Mouse (Mus musculus) embryo, embryonic 11 days (tissue): ENCODE results near the gene Snapc4.
A peak's percentile ranks its signal among the peaks of the same experiment; 100 is the strongest.
"Not testable (repeated sequence)": the region's sequence is repeated elsewhere in the genome, so short reads cannot be mapped to it uniquely, and the experiment has no call there.

Experiments
- DNase-seq: peaks from one replicate; pipeline ENCODE4 v3.0.0-alpha.2; 2015

Snapc4 gene

DNA sequence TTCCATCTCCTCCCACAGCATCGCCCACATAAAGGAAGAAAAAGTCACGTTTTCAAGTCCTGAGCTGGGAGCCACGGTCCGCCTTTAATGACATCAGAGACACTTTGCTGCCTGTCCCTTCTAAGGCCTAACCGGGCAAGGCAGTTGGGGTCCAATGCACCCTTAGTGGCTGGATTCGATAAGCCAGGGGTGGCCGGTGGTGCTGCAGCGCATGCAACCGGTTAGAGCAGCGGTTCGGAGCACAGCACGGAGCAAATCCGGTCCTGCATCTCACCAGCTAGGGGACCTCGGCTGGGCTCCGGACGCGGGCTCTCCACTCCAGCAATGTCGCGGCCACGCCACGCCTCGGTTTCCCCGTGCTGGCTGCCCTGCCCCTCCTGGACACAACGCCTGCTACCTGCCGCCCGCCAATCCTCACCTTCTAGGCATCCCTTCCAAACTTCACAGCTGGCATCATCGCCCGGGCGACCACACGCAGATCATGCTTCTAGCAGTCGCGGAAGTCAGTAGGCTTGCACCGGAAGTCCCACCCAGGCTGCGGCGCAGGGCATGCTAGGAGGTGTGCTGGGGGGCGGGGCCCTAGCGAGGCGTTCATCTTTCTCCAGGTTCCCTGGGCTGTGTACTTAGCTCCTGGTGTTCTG, at the start of gene Snapc4:
Snapc4 (minus strand) TSS at position 523 of the 641 bp plus-strand sequence.
- peak; percentile 93 for DNase-seq

DNA sequence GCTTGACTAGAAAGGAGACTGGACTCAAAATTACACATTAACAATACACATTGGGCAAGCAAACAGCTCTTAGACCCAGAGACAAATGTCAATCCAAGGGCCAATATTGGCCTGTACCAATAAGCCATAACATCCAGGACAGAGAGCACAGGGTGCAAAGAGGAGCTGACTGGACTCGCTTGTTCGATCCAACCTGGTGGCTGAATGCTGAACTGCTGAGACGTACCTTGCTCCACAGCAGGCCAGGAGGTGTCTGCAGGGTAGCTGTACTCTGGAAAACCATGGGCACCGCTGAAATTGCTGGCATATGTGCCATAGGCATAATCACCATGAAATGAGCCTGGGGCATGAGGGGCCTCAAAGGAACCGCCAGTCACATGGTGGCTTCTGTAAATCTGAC, 49.4 kb upstream of the Snapc4 start:
- no peak for DNase-seq

GRCm38 (mm10) chr2:26424541-26424940, 44.1 kb upstream of the Snapc4 start:
- no peak for DNase-seq

GRCm38 (mm10) chr2:26423086-26423485, 42.6 kb upstream of the Snapc4 start:
- DNase-seq = no peak

DNA sequence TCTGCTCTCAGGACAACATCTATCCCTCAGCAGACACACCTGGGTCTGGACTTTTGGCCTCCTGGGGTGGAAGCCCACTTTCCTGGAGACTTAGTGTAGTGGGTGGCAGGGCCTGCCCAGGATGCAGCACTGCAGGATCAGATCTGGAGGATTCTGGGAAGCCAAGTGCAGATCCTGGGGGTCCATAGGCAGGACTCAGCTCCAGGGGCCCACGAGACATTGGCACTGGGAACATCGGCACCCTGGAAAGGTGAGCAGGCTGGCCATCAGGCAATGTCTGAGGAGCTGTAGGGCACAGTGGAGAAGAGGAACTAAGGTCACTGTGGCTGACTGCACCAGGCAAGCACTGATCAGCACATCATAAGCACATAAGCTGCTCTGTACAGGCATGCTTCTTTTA, 41.5 kb upstream of the Snapc4 start:
- DNase-seq = no peak

GRCm38 (mm10) chr2:26418120-26418519, 37.7 kb upstream of the Snapc4 start:
- no peak for DNase-seq

GRCm38 (mm10) chr2:26417066-26417465, 36.6 kb upstream of the Snapc4 start:
- no peak for DNase-seq

DNA sequence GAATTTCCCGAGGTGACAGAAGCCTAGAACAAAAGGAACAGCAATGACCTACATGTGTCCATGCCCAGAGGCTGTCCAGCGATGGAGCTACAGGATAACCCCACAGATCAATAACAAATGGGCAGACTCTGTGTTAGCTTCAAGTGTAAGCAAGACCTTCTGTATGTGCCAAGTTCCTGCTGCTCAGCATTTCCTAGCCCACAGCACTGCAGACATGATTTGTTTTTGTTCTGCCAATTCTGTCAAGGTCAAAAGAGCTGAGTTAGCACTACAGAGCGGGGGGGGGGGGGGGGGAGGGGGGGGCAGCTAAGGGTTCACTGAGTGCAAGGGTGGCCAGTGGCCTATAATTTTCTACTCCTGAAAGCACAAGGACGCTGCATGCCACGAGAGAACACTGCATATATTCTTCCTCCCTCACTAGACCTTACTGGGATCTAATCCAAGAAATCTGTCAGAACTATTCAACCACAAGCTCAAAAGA, 30.5 kb upstream of the Snapc4 start:
- DNase-seq = no peak

DNA sequence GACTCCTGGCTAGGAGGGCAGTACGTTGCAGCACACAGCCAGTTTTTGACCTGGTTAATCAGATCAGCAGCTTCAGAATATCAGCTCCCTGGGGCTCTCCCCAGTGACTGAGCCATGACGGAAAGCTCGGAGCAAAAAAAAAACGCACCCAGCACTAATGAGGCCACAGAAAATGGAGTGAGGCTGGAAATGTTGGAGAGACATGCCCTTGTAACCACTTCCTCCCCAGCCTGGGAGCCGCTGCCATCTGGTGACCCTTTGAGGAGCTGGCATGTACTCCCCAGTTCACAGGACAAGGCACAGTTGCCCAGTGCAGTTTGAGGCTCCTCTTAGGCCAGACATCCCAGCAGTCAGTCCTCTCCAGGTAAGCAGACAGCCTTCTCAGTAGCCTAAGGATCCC, 29.6 kb upstream of the Snapc4 start:
- DNase-seq = no peak

- no peak for DNase-seq
These were observed 28.9 kb upstream of the Snapc4 start for GRCm38 (mm10) chr2:26409362-26409761.

DNA sequence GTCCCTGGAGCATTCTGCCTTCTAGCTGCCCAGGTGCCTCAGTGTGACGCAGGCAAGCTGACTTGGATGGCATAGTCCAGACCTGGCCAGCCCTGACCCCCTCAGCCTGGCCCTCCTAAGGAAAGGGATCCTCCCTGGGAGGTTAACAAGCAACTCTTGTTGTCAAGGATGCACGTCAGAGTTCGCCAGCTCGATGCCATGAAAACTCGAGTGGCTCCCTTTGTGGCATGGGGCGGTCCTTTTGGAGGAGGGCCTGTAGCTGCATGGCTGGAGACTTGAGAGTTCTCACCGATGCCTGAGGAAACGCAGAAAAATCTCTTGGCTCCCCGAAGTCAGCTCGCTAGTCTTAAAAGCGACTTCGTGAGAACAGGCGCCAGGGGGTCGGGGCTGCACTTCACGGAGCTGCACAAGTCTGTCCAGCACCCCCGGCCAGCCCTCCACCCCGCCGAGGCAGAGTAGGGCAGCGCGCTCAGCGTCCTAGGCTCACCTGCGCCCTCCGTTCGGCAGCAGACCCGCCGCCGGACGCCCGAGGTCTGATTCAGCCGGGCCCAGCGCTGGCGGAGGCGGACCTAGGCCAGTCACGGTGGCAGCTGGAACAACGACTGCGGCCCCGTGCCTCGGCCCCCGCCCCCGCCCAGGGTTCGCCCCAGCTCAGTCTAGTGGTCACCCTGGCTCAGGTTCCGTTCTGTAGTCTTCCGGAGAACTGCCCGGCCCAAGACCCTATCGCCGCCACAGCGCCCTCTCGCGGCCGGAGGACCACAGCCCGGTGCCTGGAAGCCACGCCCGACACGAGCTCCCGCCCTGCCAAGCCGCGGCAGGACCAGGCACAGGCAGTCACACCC, 28.3 kb upstream of the Snapc4 start, which contains the start of gene Inpp5e:
Inpp5e (minus strand) TSS at position 689 of the 842 bp plus-strand sequence.
- DNase-seq = peak; percentile 94

DNA sequence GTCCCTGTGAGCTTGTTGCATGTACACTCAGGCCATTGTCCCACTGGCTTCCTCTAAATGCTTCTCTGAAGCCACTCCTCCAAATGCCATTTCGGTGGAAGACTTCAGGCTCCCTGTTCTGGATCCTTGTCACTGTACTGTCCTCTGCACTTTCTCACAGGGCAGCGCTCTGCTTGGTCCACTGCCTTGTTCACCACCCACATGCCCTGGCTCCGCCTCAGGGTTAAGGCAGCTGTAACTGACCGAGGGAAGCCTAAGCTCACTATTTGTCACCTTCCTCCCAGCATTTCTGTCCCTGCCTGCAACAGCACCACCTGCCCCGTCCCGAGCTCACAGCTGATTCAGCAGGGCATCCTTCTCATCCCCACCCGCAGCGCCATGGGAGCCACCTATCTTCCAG, 22.9 kb upstream of the Snapc4 start:
- DNase-seq = no peak

DNA sequence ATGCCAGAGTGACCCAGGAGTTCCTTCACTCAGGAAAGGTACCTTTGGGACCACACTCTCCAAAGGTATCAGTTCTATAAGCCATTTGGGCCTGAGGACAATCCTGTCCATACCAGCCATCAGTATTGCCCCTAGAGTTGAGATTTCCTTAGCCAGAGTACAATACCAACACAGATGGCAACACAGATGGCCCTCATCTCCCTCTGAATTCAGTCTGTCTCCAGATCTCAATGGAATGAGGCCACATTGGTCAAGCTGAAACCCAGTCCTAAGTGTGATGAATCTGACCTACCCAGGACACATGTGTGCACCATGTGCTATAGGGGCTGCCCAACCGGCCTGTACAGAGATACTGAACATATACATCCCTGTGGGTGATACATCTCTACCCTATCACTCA, 21.8 kb upstream of the Snapc4 start:
- DNase-seq = no peak

DNA sequence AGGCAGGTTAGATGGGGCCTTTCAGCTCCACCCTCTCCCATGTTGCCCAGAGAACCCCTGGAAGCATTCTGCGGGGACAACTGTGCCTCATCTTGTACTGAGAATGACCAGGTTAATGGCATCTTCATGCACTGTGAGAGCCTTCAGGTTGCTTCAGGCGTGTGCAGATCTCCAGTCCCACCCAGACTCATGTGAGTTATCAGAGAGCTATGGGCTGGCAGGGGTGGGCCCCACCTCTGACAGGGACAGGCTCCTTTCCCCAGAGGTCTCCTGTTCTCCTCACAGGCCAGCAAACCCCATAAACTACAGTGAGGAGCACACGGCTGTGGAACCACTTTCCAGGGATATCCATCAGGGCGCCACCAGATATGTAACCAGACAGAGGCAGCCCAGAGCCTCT, 20.6 kb upstream of the Snapc4 start:
- no peak for DNase-seq

GRCm38 (mm10) chr2:26400296-26400695, 19.8 kb upstream of the Snapc4 start:
- no peak for DNase-seq

GRCm38 (mm10) chr2:26399647-26400046, 19.2 kb upstream of the Snapc4 start:
- no peak for DNase-seq

GRCm38 (mm10) chr2:26398978-26399377, 18.5 kb upstream of the Snapc4 start:
- DNase-seq = no peak

DNA sequence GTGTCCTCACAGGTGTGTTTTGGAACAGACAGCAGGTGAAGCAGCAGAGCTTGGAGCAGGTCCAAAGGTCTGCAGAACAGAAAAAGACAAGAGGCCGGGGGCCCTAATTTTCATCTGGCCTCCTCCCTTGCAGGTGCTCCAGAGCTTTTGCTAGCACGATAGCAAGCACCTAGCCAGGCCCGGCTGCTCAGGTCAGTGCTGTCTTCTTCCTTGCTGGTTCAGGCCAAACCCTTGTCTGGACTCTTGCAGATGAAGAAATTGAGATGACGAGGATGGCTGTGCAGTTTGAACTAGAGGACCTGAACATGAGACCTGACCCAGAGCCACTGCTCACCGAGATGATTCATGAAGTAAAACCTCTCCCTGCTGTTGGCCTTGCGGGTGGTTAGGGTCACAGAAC, 11.2 kb upstream of the Snapc4 start:
- DNase-seq = no peak

- DNase-seq = no peak
These were observed 10.5 kb upstream of the Snapc4 start for GRCm38 (mm10) chr2:26390954-26391353.

DNA sequence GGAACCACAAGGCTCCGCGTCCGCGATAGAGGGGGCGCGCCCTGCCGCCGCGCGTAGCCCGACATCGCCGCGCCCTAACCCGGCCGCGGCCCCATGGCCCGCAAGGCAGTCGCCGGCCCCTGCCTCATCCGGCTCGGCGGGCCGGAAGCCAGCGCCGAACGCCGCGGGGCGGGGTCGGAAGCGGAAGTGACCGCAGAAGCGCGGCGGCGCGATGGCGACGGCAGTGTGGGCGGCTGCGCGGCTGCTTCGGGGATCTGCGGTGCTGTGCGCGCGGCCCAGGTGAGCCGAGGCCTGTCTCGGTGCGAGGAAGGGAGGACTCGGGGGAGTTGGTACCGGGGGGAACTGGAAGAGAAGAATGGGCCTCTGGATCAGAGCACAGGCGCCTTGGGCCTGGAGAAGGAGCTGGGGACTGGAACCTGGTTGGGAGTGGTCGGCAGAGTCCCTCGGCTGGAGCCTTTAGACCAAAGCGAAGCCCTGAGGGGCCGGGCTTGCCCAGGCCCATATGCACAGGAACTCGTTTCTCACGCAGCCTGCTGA, 8.8 kb upstream of the Snapc4 start, which contains the start of the genes Entr1 and Pmpca:
Entr1 (minus strand) TSS at position 163 of the 537 bp plus-strand sequence.
Pmpca (plus strand) TSS at position 186 of the 537 bp plus-strand sequence.
- peak; percentile 94 for DNase-seq

DNA sequence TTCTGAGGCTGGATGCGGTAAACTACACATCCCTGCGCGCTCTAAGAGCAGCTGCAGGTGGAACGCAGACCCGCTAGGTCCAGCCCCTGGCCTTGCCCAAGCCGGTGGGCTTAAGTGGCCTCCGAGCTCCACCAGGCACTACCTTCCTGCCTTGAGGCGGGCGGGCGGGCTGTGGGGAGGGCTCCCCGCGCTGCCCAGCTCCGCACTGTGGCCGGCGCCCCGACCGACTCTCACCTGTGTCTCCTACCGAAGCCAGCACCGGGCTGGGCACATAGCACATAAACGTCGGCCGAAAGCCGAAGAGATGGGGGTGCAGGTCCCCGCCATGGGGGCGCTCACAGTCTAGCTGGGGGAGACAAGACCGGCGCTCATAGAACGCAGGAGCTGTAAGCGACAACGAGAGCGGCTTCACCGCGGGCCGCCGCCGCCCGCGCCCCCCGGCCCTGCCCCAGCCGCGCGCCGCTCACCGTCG, 8.3 kb upstream of the Snapc4 start:
- no peak for DNase-seq

DNA sequence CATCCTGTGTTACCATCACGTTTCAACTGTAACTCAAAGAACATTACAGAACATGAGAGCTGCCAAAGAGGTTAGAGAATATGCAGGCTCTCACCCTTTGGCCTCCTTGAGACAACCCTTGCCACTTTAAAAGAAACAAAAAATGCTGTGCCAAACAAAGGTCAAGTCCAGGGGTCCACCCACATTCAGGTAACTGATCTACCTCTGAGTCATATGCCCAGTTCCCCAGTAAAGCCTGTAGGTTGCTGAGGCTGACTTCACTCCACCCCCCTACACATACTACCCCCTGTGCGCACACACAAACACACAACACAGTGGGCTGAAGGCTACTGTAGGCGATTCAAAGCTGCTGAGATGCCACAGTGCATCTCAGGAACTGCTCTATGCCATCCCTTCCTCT, 7.3 kb upstream of the Snapc4 start:
- no peak for DNase-seq

GRCm38 (mm10) chr2:26380871-26381270, 418 bp upstream of the Snapc4 start:
- DNase-seq = not testable (repeated sequence)

DNA sequence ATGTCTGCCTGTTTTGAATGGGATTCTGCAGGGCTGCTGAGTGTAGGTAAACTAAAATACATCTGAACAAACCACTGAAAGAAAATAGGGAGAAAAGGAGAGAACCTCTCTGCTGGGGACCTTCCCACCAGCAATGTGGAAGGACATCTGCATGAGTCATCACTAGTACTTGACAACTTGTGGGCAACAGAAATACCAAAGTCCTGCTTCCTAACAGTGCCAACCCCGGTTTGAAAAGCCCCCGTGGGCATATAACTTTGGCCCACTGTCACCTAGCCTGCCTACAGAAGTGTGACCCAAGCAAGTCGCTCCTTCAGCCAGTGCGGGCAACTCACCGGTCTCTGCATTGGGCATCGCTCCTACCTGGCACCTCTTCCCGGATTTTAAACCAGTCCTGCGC, 8.1 kb downstream of the Snapc4 start:
- no peak for DNase-seq
